Mouse (Mus musculus): Measurements from ENCODE around the gene Slc25a35. TPM values are rescaled to one million over a fixed set of nuclear protein-coding genes. Genes with fewer than 3 reads are reported as not detected.

Slc25a35 gene
- total and polyA plus RNA-seq, 3 experiments: 3.3 to 4.9 TPM; not detected in 1

DNA sequence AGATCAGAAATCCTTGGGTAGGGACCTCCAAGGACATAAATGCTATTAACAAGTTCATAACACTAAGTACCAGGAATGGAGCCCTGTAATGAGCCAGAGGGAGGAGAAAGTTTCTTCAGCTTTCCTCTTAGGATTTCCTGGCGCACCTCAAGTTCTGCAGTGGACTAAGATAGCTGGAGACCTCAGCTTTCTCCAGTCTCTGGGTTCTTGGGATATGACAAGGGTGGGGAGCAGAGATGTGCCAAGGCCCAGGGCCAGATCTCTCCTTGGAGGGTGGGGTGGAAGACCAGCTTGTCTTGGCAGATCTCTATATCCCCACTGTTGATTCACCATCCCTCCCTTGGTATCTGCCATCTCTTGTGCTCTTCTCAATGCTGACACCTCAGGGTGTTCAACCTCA is 7.7 kb downstream of the Slc25a35 start:
- no peak for DNase-seq (ENCODE audit: low read depth, low spot score)
- Histone ChIP-seq H3K9ac (ENCODE audit: control insufficient read depth, low read depth, low read length, poor library complexity, severe bottlenecking) (no peak overlapping the region), H3K9me3 (replicated peaks; ENCODE audit: insufficient read depth, low read length) (no peaks in the 10 kb centered on the region), H3K79me2 (ENCODE audit: control insufficient read depth, insufficient read depth, low read length, poor library complexity) (no peaks in the 10 kb centered on the region; the same call in 1 of the 2 replicates), H3K4me3 (ENCODE audit: control insufficient read depth in 1 of 2, insufficient read depth in 1 of 2, low read depth in 2 of 2, low read length in 2 of 2) (no peak overlapping the region), H3K27me3 (ENCODE audit: control insufficient read depth in 1 of 2, insufficient read depth in 2 of 2, low read length in 2 of 2) (no peaks in the 10 kb centered on the region), H3K36me3 (ENCODE audit: control insufficient read depth in 1 of 2, insufficient read depth in 2 of 2, low read length in 2 of 2) (peaks cover 0 to 10% of the 10 kb centered on the region in 2 experiments; a peak in 2 of 4 replicates), H3K4me1 (ENCODE audit: control insufficient read depth in 1 of 2, insufficient read depth in 2 of 2, low read length in 2 of 2) (peaks cover 6 to 16% of the 10 kb centered on the region in 2 experiments), H3K27ac (ENCODE audit: control insufficient read depth, low read depth, low read length) (no peak overlapping the region)
- TF ChIP-seq ZKSCAN1 (IDR thresholded peaks at IDR 0.05; ENCODE audit: low read depth, low read length) (no peak), USF2 (IDR thresholded peaks at IDR 0.05; ENCODE audit: borderline replicate concordance in 1 of 2, insufficient read depth in 1 of 2, low read depth in 1 of 2, low read length in 2 of 2) (no peak), POLR2AphosphoS5 (IDR thresholded peaks at IDR 0.05; ENCODE audit: borderline replicate concordance, low read depth, low read length) (no peak), GABPA (IDR thresholded peaks at IDR 0.05; ENCODE audit: low read depth, low read length) (no peak), TBP (IDR thresholded peaks at IDR 0.05; ENCODE audit: low read depth, low read length) (no peak), MAFK (IDR thresholded peaks at IDR 0.05; ENCODE audit: borderline replicate concordance, low read depth, low read length) (no peak), UBTF (IDR thresholded peaks at IDR 0.05; ENCODE audit: borderline replicate concordance, insufficient read depth, low read depth, low read length) (no peak)

GRCm38 (mm10) chr11:68979320-68979733 is 11.4 kb downstream of the Slc25a35 start:
- H3K79me2 ChIP-seq (ENCODE audit: control insufficient read depth, insufficient read depth, low read length, poor library complexity): no peaks in the 10 kb centered on the region
- no peaks in the 10 kb centered on the region for H3K27me3 ChIP-seq (ENCODE audit: control insufficient read depth in 1 of 2, insufficient read depth in 2 of 2, low read length in 2 of 2)
- DNase-seq (ENCODE audit: low read depth, low spot score): peak; percentile 85
- peak overlapping the region; percentile 47 for H3K27ac ChIP-seq (ENCODE audit: control insufficient read depth, low read depth, low read length)
- H3K9ac ChIP-seq (ENCODE audit: control insufficient read depth, low read depth, low read length, poor library complexity, severe bottlenecking): no peak overlapping the region; the same call in 1 of the 2 replicates
- H3K36me3 ChIP-seq (ENCODE audit: control insufficient read depth in 1 of 2, insufficient read depth in 2 of 2, low read length in 2 of 2): peaks cover 0 to 8% of the 10 kb centered on the region in 2 experiments; a peak in 2 of 4 replicates
- H3K4me1 ChIP-seq (ENCODE audit: control insufficient read depth in 1 of 2, insufficient read depth in 2 of 2, low read length in 2 of 2): peaks cover 6 to 10% of the 10 kb centered on the region in 2 experiments
- no peaks in the 10 kb centered on the region for H3K9me3 ChIP-seq (replicated peaks; ENCODE audit: insufficient read depth, low read length)
- H3K4me3 ChIP-seq (ENCODE audit: control insufficient read depth in 1 of 2, insufficient read depth in 1 of 2, low read depth in 2 of 2, low read length in 2 of 2): peak overlapping the region in 1 of 2 experiments; percentile 6; a peak in 1 of 4 replicates
- TF ChIP-seq SIN3A (IDR thresholded peaks at IDR 0.05; ENCODE audit: low read length) (peak; percentile 78), MYB (IDR thresholded peaks at IDR 0.05; ENCODE audit: low read depth, low read length) (no peak), MYC (IDR thresholded peaks at IDR 0.05; ENCODE audit: low read depth, low read length) (peak; percentile 46), POLR2A (IDR thresholded peaks at IDR 0.05; ENCODE audit: control insufficient read depth in 1 of 2, insufficient read depth in 1 of 2, low read depth in 1 of 2, low read length in 2 of 2, poor library complexity in 1 of 2) (no peak), TCF12 (IDR thresholded peaks at IDR 0.05; ENCODE audit: low read depth, low read length) (peak; percentile 58), NRF1 (IDR thresholded peaks at IDR 0.05; ENCODE audit: insufficient read depth, low read depth, low read length, poor library complexity, severe bottlenecking) (no peak), GABPA (IDR thresholded peaks at IDR 0.05; ENCODE audit: low read depth, low read length) (no peak), POLR2AphosphoS5 (IDR thresholded peaks at IDR 0.05; ENCODE audit: borderline replicate concordance, low read depth, low read length) (no peak), ETS1 (IDR thresholded peaks at IDR 0.05; ENCODE audit: low read depth, low read length) (peak; percentile 39), RCOR1 (IDR thresholded peaks at IDR 0.05; ENCODE audit: low read depth, low read length) (no peak), GATA1 (IDR thresholded peaks at IDR 0.05; ENCODE audit: low read depth, low read length) (peak; percentile 78), MAZ (IDR thresholded peaks at IDR 0.05; ENCODE audit: low read depth, low read length) (no peak), RAD21 (IDR thresholded peaks at IDR 0.05; ENCODE audit: low read depth, low read length) (no peak), SMC3 (IDR thresholded peaks at IDR 0.05; ENCODE audit: low read depth, low read length) (0 out of 2 replicates have a peak, but pooled peaks have one; percentile 4), BHLHE40 (IDR thresholded peaks at IDR 0.05; ENCODE audit: borderline replicate concordance, low read depth, low read length) (no peak), KAT2A (conservative IDR thresholded peaks at IDR 0.05; ENCODE audit: low read depth, low read length) (no peak), MAX (IDR thresholded peaks at IDR 0.05; ENCODE audit: low read length) (peak; percentile 52; the same call in 1 of the 2 replicates), ZC3H11A (IDR thresholded peaks at IDR 0.05; ENCODE audit: low read depth, low read length) (no peak), USF2 (IDR thresholded peaks at IDR 0.05; ENCODE audit: borderline replicate concordance in 1 of 2, insufficient read depth in 1 of 2, low read depth in 1 of 2, low read length in 2 of 2) (no peak), ZNF384 (IDR thresholded peaks at IDR 0.05; ENCODE audit: low read depth, low read length) (peak; percentile 1; the same call in 1 of the 2 replicates), ZMIZ1 (IDR thresholded peaks at IDR 0.05; ENCODE audit: low read depth, low read length) (no peak), CHD1 (IDR thresholded peaks at IDR 0.05; ENCODE audit: low read depth, low read length) (no peak), UBTF (IDR thresholded peaks at IDR 0.05; ENCODE audit: borderline replicate concordance, insufficient read depth, low read depth, low read length) (no peak), NELFE (IDR thresholded peaks at IDR 0.05; ENCODE audit: low read depth, low read length) (no peak), POLR2AphosphoS2 (IDR thresholded peaks at IDR 0.05; ENCODE audit: low read length) (no peak), ELF1 (IDR thresholded peaks at IDR 0.05; ENCODE audit: low read depth, low read length) (peak; percentile 62), MXI1 (IDR thresholded peaks at IDR 0.05; ENCODE audit: low read depth, low read length) (0 out of 2 replicates have a peak, but pooled peaks have one; percentile 52), JUND (IDR thresholded peaks at IDR 0.05; ENCODE audit: low read depth, low read length) (no peak)
